Mouse (Mus musculus): ENCODE results near the gene Scgb1b15. TPM values are rescaled to one million over a fixed set of nuclear protein-coding genes. Genes with fewer than 3 reads are reported as not detected.
"Not testable (repeated sequence)": the region's sequence is repeated elsewhere in the genome, so short reads cannot be mapped to it uniquely, and the experiment has no call there.

The Scgb1b15 gene
- total RNA-seq (2015) = not detected in 2 replicates
- total RNA-seq (2017) = not detected in 2 replicates

- ATAC-seq (ENCODE audit: poor library complexity, severe bottlenecking) = not testable (repeated sequence)
These were observed at the start of gene Scgb1b15 for GRCm38 (mm10) chr7:32836254-32836653. TSS of gene Scgb1b15 (plus strand) at chr7:32836554.

- not testable (repeated sequence) for ATAC-seq (ENCODE audit: poor library complexity, severe bottlenecking)
These were observed 6.8 kb upstream of the Scgb1b15 start, which contains the start of gene Scgb2b15 for GRCm38 (mm10) chr7:32829562-32829961. TSS of gene Scgb2b15 (minus strand) at chr7:32829662.

Other genes with a start within 250 kb of the Scgb1b15 start
- not detected in 2 replicates for gene Scgb2b15, start 6.9 kb upstream of the Scgb1b15 start, total RNA-seq (2015)
- gene Scgb2b15, start 6.9 kb upstream of the Scgb1b15 start, total RNA-seq (2017) = not detected in 2 replicates
- gene Scgb2b17, start 220.0 kb downstream of the Scgb1b15 start, total RNA-seq (2015) = not detected in 2 replicates
- not detected in 2 replicates for gene Scgb2b17, start 220.0 kb downstream of the Scgb1b15 start, total RNA-seq (2017)
- gene Scgb1b17, start 226.9 kb downstream of the Scgb1b15 start, total RNA-seq (2015) = not detected in 2 replicates
- gene Scgb1b17, start 226.9 kb downstream of the Scgb1b15 start, total RNA-seq (2017) = not detected in 2 replicates

Data from megakaryocyte, adult 5-6 weeks (primary cell).